Mouse (Mus musculus) CH12.LX (cell line): ENCODE measurements around the gene Mapkapk2. TPM values are rescaled to one million over a fixed set of nuclear protein-coding genes. Genes with fewer than 3 reads are reported as not detected.

ENCODE experiments used
- DNase-seq: peaks from one replicate; pipeline ENCODE4 v3.0.0-alpha.2; 2013; ENCODE audit errors: extremely low read depth
- H3K27ac ChIP-seq: 2 replicates; pipeline ENCODE4 v1.5.1; 2012; ENCODE audit warnings: low read depth, mild to moderate bottlenecking, control low read depth, moderate library complexity; ENCODE audit not compliant: insufficient read depth
- H3K27me3 ChIP-seq: replicated peaks from 2 replicates; pipeline ENCODE3; 2012; ENCODE audit warnings: inconsistent platforms
- H3K36me3 ChIP-seq, 2 experiments: replicated peaks in 1 of 2; 2 replicates each; pipeline versions ENCODE3 to v1.6.1; 2012; ENCODE audit warnings: inconsistent platforms in 1 of 2, low read length in 1 of 2, mild to moderate bottlenecking in 1 of 2, mixed read lengths in 1 of 2, moderate library complexity in 1 of 2; ENCODE audit not compliant: control insufficient read depth in 1 of 2, insufficient read depth in 1 of 2
- H3K4me1 ChIP-seq, 2 experiments: 2 replicates each; pipeline ENCODE4 v1.6.1; 2012; ENCODE audit warnings: inconsistent platforms in 1 of 2, moderate library complexity in 1 of 2; ENCODE audit not compliant: insufficient read depth in 2 of 2, control insufficient read depth in 1 of 2
- H3K4me2 ChIP-seq: 2 replicates; pipeline ENCODE4 v1.6.1; 2012; ENCODE audit warnings: low read depth, mild to moderate bottlenecking, control low read depth; ENCODE audit not compliant: poor library complexity, insufficient read depth, severe bottlenecking
- H3K4me3 ChIP-seq, 3 experiments: fragments of 150-350 bp in 1 of 3; sonication (generic) in 1 of 3; replicated peaks in 1 of 3; 2 replicates each; pipeline versions ENCODE3 to v1.5.1; 2011 to 2012; ENCODE audit warnings: low read depth in 2 of 3, low read length in 2 of 3, mild to moderate bottlenecking in 2 of 3, moderate library complexity in 2 of 3, control low read depth in 1 of 3, improper control_type of control experiment in 1 of 3, inconsistent platforms in 1 of 3, mixed read lengths in 1 of 3; ENCODE audit not compliant: poor library complexity in 1 of 3
- H3K79me2 ChIP-seq: replicated peaks from 2 replicates; pipeline ENCODE4 v1.6.1; 2012; ENCODE audit warnings: mild to moderate bottlenecking, moderate library complexity; ENCODE audit not compliant: control insufficient read depth, poor library complexity, insufficient read depth, severe bottlenecking; ENCODE audit errors: extremely low read depth
- H3K9ac ChIP-seq: 2 replicates; pipeline ENCODE4 v1.6.1; 2012; ENCODE audit warnings: low read depth, mild to moderate bottlenecking, control low read depth, moderate library complexity; ENCODE audit not compliant: insufficient read depth
- H3K9me3 ChIP-seq: replicated peaks from 2 replicates; pipeline ENCODE3; 2012; ENCODE audit warnings: low read length, inconsistent platforms, mixed read lengths
- BHLHE40 ChIP-seq: IDR thresholded peaks from 2 replicates; pipeline ENCODE4 v1.6.1; 2011; ENCODE audit warnings: mild to moderate bottlenecking, low read depth, low read length, improper control_type of control experiment
- CHD2 ChIP-seq: IDR thresholded peaks from 2 replicates; pipeline ENCODE4 v1.6.1; 2011; ENCODE audit warnings: low read length, improper control_type of control experiment
- E2F4 ChIP-seq: IDR thresholded peaks from 2 replicates; pipeline ENCODE4 v1.6.1; 2011; ENCODE audit warnings: low read depth, low read length, improper control_type of control experiment; ENCODE audit not compliant: insufficient replicate concordance
- ELF1 ChIP-seq: IDR thresholded peaks from 2 replicates; pipeline ENCODE4 v1.6.1; 2014; ENCODE audit warnings: low read depth, mild to moderate bottlenecking, inconsistent platforms, low read length, improper control_type of control experiment
- EP300 ChIP-seq: IDR thresholded peaks from 2 replicates; pipeline ENCODE4 v1.6.1; 2011; ENCODE audit warnings: low read length, improper control_type of control experiment
- ETS1 ChIP-seq: conservative IDR thresholded peaks from 2 replicates; pipeline ENCODE4 v1.6.1; 2012; ENCODE audit warnings: low read depth, mild to moderate bottlenecking, inconsistent platforms, low read length, improper control_type of control experiment, moderate library complexity
- GABPA ChIP-seq: IDR thresholded peaks from 2 replicates; pipeline ENCODE4 v1.6.1; 2012; ENCODE audit warnings: low read depth, low read length, improper control_type of control experiment, inconsistent platforms; ENCODE audit not compliant: insufficient replicate concordance
- HCFC1 ChIP-seq: IDR thresholded peaks from 2 replicates; pipeline ENCODE4 v1.6.1; 2012; ENCODE audit warnings: low read depth, mild to moderate bottlenecking, inconsistent platforms, low read length, improper control_type of control experiment
- IRF4 ChIP-seq: IDR thresholded peaks from 2 replicates; pipeline ENCODE4 v1.6.1; 2014; ENCODE audit warnings: low read depth, mild to moderate bottlenecking, inconsistent platforms, low read length, improper control_type of control experiment
- JUN ChIP-seq: IDR thresholded peaks from 2 replicates; pipeline ENCODE4 v1.6.1; 2011; ENCODE audit warnings: low read depth, mild to moderate bottlenecking, low read length, improper control_type of control experiment, moderate library complexity; ENCODE audit not compliant: insufficient read depth
- JUND ChIP-seq: conservative IDR thresholded peaks from 2 replicates; pipeline ENCODE4 v1.6.1; 2011; ENCODE audit warnings: low read depth, low read length, improper control_type of control experiment
- KAT2A ChIP-seq: IDR thresholded peaks from 2 replicates; pipeline ENCODE4 v1.6.1; 2012; ENCODE audit warnings: low read length, improper control_type of control experiment, inconsistent platforms; ENCODE audit not compliant: insufficient replicate concordance
- MAFK ChIP-seq: IDR thresholded peaks from 2 replicates; pipeline ENCODE4 v1.6.1; 2011; ENCODE audit warnings: low read length, improper control_type of control experiment; ENCODE audit not compliant: insufficient replicate concordance
- MAX ChIP-seq: IDR thresholded peaks from 2 replicates; pipeline ENCODE4 v1.6.1; 2011; ENCODE audit warnings: low read length, improper control_type of control experiment
- MAZ ChIP-seq: IDR thresholded peaks from 2 replicates; pipeline ENCODE4 v1.6.1; 2012; ENCODE audit warnings: low read depth, mild to moderate bottlenecking, inconsistent platforms, low read length, improper control_type of control experiment, moderate library complexity
- MEF2A ChIP-seq: IDR thresholded peaks from 2 replicates; pipeline ENCODE4 v1.6.1; 2014; ENCODE audit warnings: low read depth, mild to moderate bottlenecking, inconsistent platforms, low read length, improper control_type of control experiment, borderline replicate concordance
- MXI1 ChIP-seq: IDR thresholded peaks from 2 replicates; pipeline ENCODE4 v1.6.1; 2011; ENCODE audit warnings: mild to moderate bottlenecking, low read depth, low read length, improper control_type of control experiment
- MYC ChIP-seq: IDR thresholded peaks from 2 replicates; pipeline ENCODE4 v1.6.1; 2011; ENCODE audit warnings: low read depth, mild to moderate bottlenecking, improper control_type of control experiment, low read length
- NELFE ChIP-seq: IDR thresholded peaks from 2 replicates; pipeline ENCODE4 v1.6.1; 2011; ENCODE audit warnings: low read depth, low read length, improper control_type of control experiment
- NRF1 ChIP-seq: IDR thresholded peaks from 2 replicates; pipeline ENCODE4 v1.6.1; 2014; ENCODE audit warnings: low read depth, mild to moderate bottlenecking, inconsistent platforms, low read length, improper control_type of control experiment, moderate library complexity
- PAX5 ChIP-seq: IDR thresholded peaks from 2 replicates; pipeline ENCODE4 v1.6.1; 2012; ENCODE audit warnings: low read length, inconsistent platforms, mixed read lengths
- POLR2A ChIP-seq: IDR thresholded peaks from 2 replicates; pipeline ENCODE4 v1.6.1; 2011; ENCODE audit warnings: low read depth, mild to moderate bottlenecking, improper control_type of control experiment, low read length
- POLR2AphosphoS2 ChIP-seq: IDR thresholded peaks from 2 replicates; pipeline ENCODE4 v1.6.1; 2011; ENCODE audit warnings: low read depth, low read length, improper control_type of control experiment
- SIN3A ChIP-seq: IDR thresholded peaks from 2 replicates; pipeline ENCODE4 v1.6.1; 2012; ENCODE audit warnings: low read length, improper control_type of control experiment, inconsistent platforms
- SMC3 ChIP-seq: IDR thresholded peaks from 2 replicates; pipeline ENCODE4 v1.6.1; 2011; ENCODE audit warnings: low read depth, low read length, improper control_type of control experiment
- TBP ChIP-seq: conservative IDR thresholded peaks from 2 replicates; pipeline ENCODE4 v1.6.1; 2011; ENCODE audit warnings: low read depth, low read length, improper control_type of control experiment
- TCF12 ChIP-seq: IDR thresholded peaks from 2 replicates; pipeline ENCODE4 v1.6.1; 2014; ENCODE audit warnings: low read depth, mild to moderate bottlenecking, inconsistent platforms, low read length, improper control_type of control experiment
- UBTF ChIP-seq: IDR thresholded peaks from 2 replicates; pipeline ENCODE4 v1.6.1; 2012; ENCODE audit warnings: low read depth, mild to moderate bottlenecking, inconsistent platforms, low read length, improper control_type of control experiment, moderate library complexity
- USF1 ChIP-seq: IDR thresholded peaks from 2 replicates; pipeline ENCODE4 v1.6.1; 2014; ENCODE audit warnings: low read depth, mild to moderate bottlenecking, inconsistent platforms, low read length, improper control_type of control experiment
- USF2 ChIP-seq: conservative IDR thresholded peaks from 2 replicates; pipeline ENCODE4 v1.6.1; 2011; ENCODE audit warnings: low read depth, low read length, improper control_type of control experiment
- ZC3H11A ChIP-seq: IDR thresholded peaks from 2 replicates; pipeline ENCODE4 v1.6.1; 2012; ENCODE audit warnings: low read depth, mild to moderate bottlenecking, inconsistent platforms, low read length, improper control_type of control experiment
- ZKSCAN1 ChIP-seq: IDR thresholded peaks from 2 replicates; pipeline ENCODE4 v1.6.1; 2012; ENCODE audit warnings: low read depth, inconsistent platforms, low read length, improper control_type of control experiment, borderline replicate concordance
- ZMIZ1 ChIP-seq: IDR thresholded peaks from 2 replicates; pipeline ENCODE4 v1.6.1; 2012; ENCODE audit warnings: low read depth, mild to moderate bottlenecking, inconsistent platforms, low read length, improper control_type of control experiment
- ZNF384 ChIP-seq: IDR thresholded peaks from 2 replicates; pipeline ENCODE4 v1.6.1; 2012; ENCODE audit warnings: low read depth, low read length, improper control_type of control experiment, inconsistent platforms
- dilution Hi-C: fragments of 300-500 bp; cut with MboI; formaldehyde crosslinking; loops from 2 replicates; pipeline ENCODE4 v1.14.3; 2020; ENCODE audit warnings: low sequenced_read_pairs; ENCODE audit not compliant: extremely low pct_unique_long_range_greater_than_20kb, extremely low pct_ligation_motif_present
- in situ Hi-C: fragments of 300-500 bp; cut with MboI; formaldehyde crosslinking; loops from 3 replicates; pipeline ENCODE4 v1.14.3; 2019; ENCODE audit warnings: low sequenced_read_pairs, low pct_ligation_motif_present, low pct_unique_long_range_greater_than_20kb, mixed read lengths
- polyA plus RNA-seq: library from polyadenylated mRNA; unstranded; fragments of >175 nt; gene quantifications from 2 replicates; pipeline ENCODE4 v1.2.1, GENCODE M21; 2012; ENCODE audit warnings: low read depth; ENCODE audit not compliant: insufficient read length
- total RNA-seq, 2 experiments: library from RNA; depleted of rRNA; stranded (reverse); fragments of 300-350 nt in 1 of 2; fragments of >200 nt in 1 of 2; gene quantifications; 2 replicates each; pipeline ENCODE4 v1.2.3; 2012 to 2014

The Mapkapk2 gene
- total and polyA plus RNA-seq, 3 experiments, result 55.0 to 63.5 (median 62.9) TPM

DNA sequence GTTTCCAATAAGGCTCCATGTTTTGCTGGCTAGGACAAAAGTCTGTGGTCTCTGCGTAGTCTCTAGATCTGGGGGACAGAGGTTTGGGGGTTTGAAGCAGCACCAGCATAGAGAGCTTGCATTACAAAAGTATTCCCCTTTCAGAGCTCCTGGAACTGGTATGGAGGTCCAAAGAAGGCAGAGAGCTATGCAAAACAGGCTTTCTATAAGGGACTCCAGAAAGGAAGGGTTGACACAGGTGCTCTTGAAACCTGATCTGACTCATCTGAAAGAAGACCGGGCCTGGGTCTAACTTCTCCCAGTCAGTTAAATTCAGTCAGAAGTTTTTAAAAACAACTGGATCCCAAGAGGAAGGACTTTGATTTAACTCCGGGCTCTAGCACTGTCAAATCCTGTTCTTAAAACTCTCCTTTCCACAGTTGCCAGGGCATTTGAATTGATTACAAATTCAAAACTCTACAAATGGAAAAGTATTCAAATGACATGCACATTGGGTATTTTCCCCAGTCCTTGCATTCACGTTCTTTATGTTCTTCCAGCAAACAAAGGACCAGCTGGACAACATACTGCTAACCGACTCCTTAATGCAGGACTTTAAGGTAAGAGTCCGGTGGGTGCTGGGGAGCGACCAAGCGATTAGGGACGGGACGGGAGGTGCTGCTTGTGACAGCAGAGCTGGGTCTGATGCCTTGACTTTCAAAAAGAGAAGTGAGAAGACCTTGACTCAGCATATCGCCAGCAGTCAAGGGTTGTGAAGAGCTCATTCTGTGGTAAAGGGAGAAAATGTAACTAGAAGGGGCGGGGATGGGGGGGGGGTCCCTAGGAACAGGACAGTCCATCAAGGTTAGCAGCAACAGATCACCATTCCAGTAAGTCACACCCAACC is 77.0 kb downstream of the Mapkapk2 start (continued):
- TF ChIP-seq ZC3H11A (no peak), SIN3A (peak; percentile 48), MAFK (peak; percentile 91), TBP (peak; percentile 47; the same call in 1 of the 2 replicates), EP300 (peak; percentile 70), JUN (no peak; the same call in 1 of the 2 replicates), ELF1 (no peak), NRF1 (no peak), SMC3 (peak; percentile 18)

DNA sequence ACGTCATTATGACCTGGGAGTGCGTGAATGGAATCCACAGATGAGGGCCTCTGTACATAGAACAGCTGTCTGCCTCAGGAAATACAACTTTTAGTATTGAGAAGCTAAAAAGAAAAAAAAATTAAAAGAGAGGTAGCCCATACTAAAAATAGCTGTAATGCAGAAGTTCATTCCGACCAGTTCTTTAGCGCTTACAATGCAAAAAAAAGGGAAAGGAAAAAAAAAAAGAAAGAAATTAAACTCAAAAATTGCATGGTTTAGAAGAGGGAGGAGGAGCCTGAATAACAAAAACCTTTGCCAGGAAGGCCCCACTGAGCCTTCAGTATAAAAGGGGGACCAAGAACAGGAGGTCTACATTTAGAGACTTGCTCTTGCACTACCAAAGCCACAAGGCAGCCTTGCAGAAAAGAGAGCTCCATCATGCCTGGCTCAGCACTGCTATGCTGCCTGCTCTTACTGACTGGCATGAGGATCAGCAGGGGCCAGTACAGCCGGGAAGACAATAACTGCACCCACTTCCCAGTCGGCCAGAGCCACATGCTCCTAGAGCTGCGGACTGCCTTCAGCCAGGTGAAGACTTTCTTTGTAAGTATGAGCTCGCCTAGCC is 78.0 kb downstream of the Mapkapk2 start, which contains the start of gene Il10:
Gene Il10, plus strand, starts transcription at position 354 of the 607 bp plus-strand sequence.
- peak within 1 kb of the TSS; percentile 58 to 77 (median 64) for H3K4me3 ChIP-seq
- H3K36me3 ChIP-seq, result peaks cover 27 to 30% of the 10 kb centered on the region in 2 experiments
- peaks cover 20 to 58% of the 10 kb centered on the region in 2 experiments for H3K4me1 ChIP-seq
- H3K27me3 ChIP-seq, result no peaks in the 10 kb centered on the region
- peak within 1 kb of the TSS; percentile 92 for H3K27ac ChIP-seq
- peak within 1 kb of the TSS; percentile 92 for H3K4me2 ChIP-seq
- H3K79me2 ChIP-seq, result peaks cover 38% of the 10 kb centered on the region
- DNase-seq, result peak; percentile 83
- no peaks in the 10 kb centered on the region for H3K9me3 ChIP-seq
- H3K9ac ChIP-seq, result peak within 1 kb of the TSS; percentile 87
- in situ Hi-C loops (no loop called here), dilution Hi-C loops (no loop called here)
- TF ChIP-seq POLR2A (peak; percentile 99), MYC (peak; percentile 27; the same call in 1 of the 2 replicates), NELFE (peak; percentile 99), IRF4 (peak; percentile 31; the same call in 1 of the 2 replicates), SMC3 (no peak), E2F4 (no peak), PAX5 (no peak), JUND (no peak; the same call in 1 of the 2 replicates), TCF12 (peak; percentile 59; the same call in 1 of the 2 replicates), MAX (no peak), ZMIZ1 (peak; percentile 100), MAZ (no peak), MEF2A (peak; percentile 76), HCFC1 (peak; percentile 16; the same call in 1 of the 2 replicates), USF2 (no peak), UBTF (no peak), GABPA (no peak), ETS1 (peak; percentile 42; the same call in 1 of the 2 replicates), KAT2A (no peak), USF1 (no peak), MXI1 (no peak), SIN3A (peak; percentile 0; the same call in 1 of the 2 replicates), ZNF384 (peak; percentile 91), ZKSCAN1 (no peak), CHD2 (no peak), POLR2AphosphoS2 (peak; percentile 90; the same call in 1 of the 2 replicates), ZC3H11A (no peak), ELF1 (no peak), EP300 (0 out of 2 replicates have a peak, but pooled peaks have one; percentile 46), BHLHE40 (peak; percentile 26; the same call in 1 of the 2 replicates)
